Mouse (Mus musculus) erythroblast, adult 5-6 weeks (primary cell): ENCODE measurements at regions not wholly inside any gene's neighbourhood (a gene's known extent, or its start where the extent isn't known, plus 50 kb on each side); places are given as distances from the start of the nearest gene placed in this dataset.
A peak's percentile ranks its signal among the peaks of the same experiment; 100 is the strongest.

Experiments
- ATAC-seq: replicated peaks from 2 replicates; pipeline ENCODE4 v1.8.0; 2016; ENCODE audit warnings: moderate number of reproducible peaks, mild to moderate bottlenecking, moderate TSS enrichment, inconsistent platforms; ENCODE audit not compliant: poor library complexity, low FRiP score, severe bottlenecking

GRCm38 (mm10) chr4:122122739-122123138 lies 500.8 kb upstream of the Gm12887 start:
- ATAC-seq, result peak; percentile 95
